Mouse (Mus musculus) limb, embryonic 12.5 days (tissue): ENCODE data around the gene Btnl1. TPM values are rescaled to one million over a fixed set of nuclear protein-coding genes. Genes with fewer than 3 reads are reported as not detected.
A peak's percentile ranks its signal among the peaks of the same experiment; 100 is the strongest.

Source experiments
- ATAC-seq: fragments of 200-750 bp; cut with Nextera tagmentation; 2 replicates; pipeline ENCODE4 v1.8.0; 2017; ENCODE audit warnings: low read depth, moderate TSS enrichment; ENCODE audit not compliant: insufficient number of reproducible peaks, insufficient read depth, low FRiP score, low TSS enrichment
- H3K27ac ChIP-seq: fragments of 300-500 bp; sonication (generic); 2 replicates; pipeline ENCODE4 v1.5.1; 2016; ENCODE audit warnings: mild to moderate bottlenecking, moderate library complexity
- H3K27me3 ChIP-seq: fragments of 300-500 bp; sonication (generic); 2 replicates; pipeline ENCODE4 v1.6.1; 2016; ENCODE audit warnings: mild to moderate bottlenecking, moderate library complexity
- H3K36me3 ChIP-seq: fragments of 300-500 bp; sonication (generic); 2 replicates; pipeline ENCODE4 v1.6.1; 2016; ENCODE audit warnings: mild to moderate bottlenecking, moderate library complexity
- H3K4me1 ChIP-seq: fragments of 300-500 bp; sonication (generic); replicated peaks from 2 replicates; pipeline ENCODE4 v1.6.1; 2016
- H3K4me2 ChIP-seq: fragments of 300-500 bp; sonication (generic); 2 replicates; pipeline ENCODE4 v1.6.1; 2016; ENCODE audit warnings: mild to moderate bottlenecking, moderate library complexity
- H3K4me3 ChIP-seq: fragments of 300-500 bp; sonication (generic); replicated peaks from 2 replicates; pipeline ENCODE4 v1.5.1; 2016; ENCODE audit warnings: mild to moderate bottlenecking
- H3K9ac ChIP-seq: fragments of 300-500 bp; sonication (generic); replicated peaks from 2 replicates; pipeline ENCODE4 v1.6.1; 2016; ENCODE audit warnings: mild to moderate bottlenecking, moderate library complexity
- H3K9me3 ChIP-seq: fragments of 300-500 bp; sonication (generic); 2 replicates; pipeline ENCODE4 v1.6.1; 2016; ENCODE audit warnings: mild to moderate bottlenecking, moderate library complexity
- WGBS: fragments of 180-500 bp; shearing (Covaris S2); methylation state at CpG from one replicate; pipeline ENCODE4 v1.1.7; 2016; 5-methylcytosine and 5-hydroxymethylcytosine counted together
- polyA plus RNA-seq: library from polyadenylated mRNA; unstranded; fragments of >200 nt; fragmentation: Nextera tagmentation; extraction: Ambion mirVana; gene quantifications from 2 replicates; pipeline ENCODE4 v1.2.1, GENCODE M21; 2016

Btnl1 gene
- polyA plus RNA-seq, 1 experiment from 2014 or later, result not detected

DNA sequence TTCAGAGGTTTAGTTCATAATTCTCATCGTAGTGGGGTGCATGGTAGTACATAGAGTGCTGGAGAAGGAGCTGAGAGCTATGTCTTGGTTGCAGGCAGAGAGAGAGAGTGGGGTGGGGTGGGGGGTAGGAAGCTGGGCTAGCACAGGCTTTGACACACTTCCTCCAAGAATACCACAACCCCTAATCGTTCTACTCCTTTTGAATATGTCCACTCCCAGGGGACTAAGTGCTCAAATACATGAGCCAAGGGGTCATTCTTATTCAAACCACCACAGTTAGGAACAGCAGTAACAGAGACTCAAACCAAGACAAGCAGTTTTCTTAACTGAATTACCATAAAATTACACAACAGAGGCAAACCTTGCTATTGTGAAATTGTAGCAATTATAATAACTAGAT is 9.7 kb downstream of the Btnl1 start:
- Histone ChIP-seq H3K9me3 (no peaks in the 10 kb centered on the region), H3K4me3 (no peak overlapping the region), H3K27me3 (peaks cover 6% of the 10 kb centered on the region), H3K4me2 (no peak overlapping the region), H3K9ac (no peak overlapping the region), H3K36me3 (no peaks in the 10 kb centered on the region), H3K27ac (no peak overlapping the region), H3K4me1 (no peaks in the 10 kb centered on the region)
- 76% methylated on average over 2 of the region's 2 CpGs for WGBS
- ATAC-seq, result no peak

DNA sequence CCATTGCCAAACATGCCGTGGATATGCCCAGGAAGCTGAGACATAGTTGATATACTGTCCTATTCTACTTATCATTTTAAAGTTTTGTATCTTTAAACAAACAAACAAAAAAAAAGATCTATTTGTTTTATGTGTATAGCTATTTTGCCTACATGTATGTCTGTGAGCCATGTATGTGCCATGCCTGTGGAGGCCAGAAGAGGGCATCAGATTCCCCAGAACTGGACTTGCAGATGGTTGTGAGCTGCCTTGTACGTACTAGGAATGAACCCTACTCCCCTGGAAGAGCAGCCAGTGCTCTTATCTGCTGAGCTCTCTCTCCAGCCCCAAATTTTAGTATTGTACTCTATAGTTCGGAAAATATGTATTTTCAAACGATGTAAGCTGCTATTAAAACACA is 11.6 kb downstream of the Btnl1 start:
- WGBS, result 39% methylated on average over 4 of the region's 4 CpGs
- H3K4me1 ChIP-seq, result peaks cover 3% of the 10 kb centered on the region; the same call in 1 of the 2 replicates
- H3K9me3 ChIP-seq, result no peaks in the 10 kb centered on the region
- peaks cover 15% of the 10 kb centered on the region for H3K27me3 ChIP-seq
- no peak overlapping the region for H3K4me3 ChIP-seq
- H3K9ac ChIP-seq, result no peak overlapping the region
- H3K4me2 ChIP-seq, result no peak overlapping the region
- ATAC-seq, result no peak
- no peaks in the 10 kb centered on the region for H3K36me3 ChIP-seq
- H3K27ac ChIP-seq, result no peak overlapping the region

DNA sequence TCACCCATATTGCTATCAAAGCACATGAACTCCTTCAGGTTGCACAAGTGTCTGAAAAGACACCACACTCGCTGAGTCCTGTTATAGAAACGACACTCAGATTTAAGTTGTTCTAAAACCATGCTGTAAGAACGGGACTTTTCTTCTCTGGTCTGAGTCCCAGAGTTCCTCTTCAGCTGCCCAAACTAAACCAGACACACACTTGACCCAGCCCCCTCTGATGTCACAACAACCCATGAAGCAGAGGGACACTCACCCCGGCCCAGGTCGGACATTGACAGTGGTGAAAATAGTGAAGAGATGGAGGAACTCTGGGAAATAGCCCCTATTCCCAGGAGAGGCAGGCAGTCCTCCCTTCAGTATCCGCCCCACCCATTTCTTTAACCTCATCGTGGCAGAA is 14.6 kb downstream of the Btnl1 start:
- H3K9me3 ChIP-seq, result no peaks in the 10 kb centered on the region
- H3K4me3 ChIP-seq, result peak overlapping the region; percentile 41; the same call in 1 of the 2 replicates
- ATAC-seq, result no peak
- peaks cover 3% of the 10 kb centered on the region; the same call in 1 of the 2 replicates for H3K4me1 ChIP-seq
- H3K27me3 ChIP-seq, result peaks cover 15% of the 10 kb centered on the region
- H3K9ac ChIP-seq, result no peak overlapping the region
- H3K4me2 ChIP-seq, result 0 out of 2 replicates have a peak overlapping the region, but pooled peaks have one; percentile 62
- no peaks in the 10 kb centered on the region for H3K36me3 ChIP-seq
- WGBS, result 73% methylated on average over 7 of the region's 7 CpGs
- H3K27ac ChIP-seq, result no peak overlapping the region

DNA sequence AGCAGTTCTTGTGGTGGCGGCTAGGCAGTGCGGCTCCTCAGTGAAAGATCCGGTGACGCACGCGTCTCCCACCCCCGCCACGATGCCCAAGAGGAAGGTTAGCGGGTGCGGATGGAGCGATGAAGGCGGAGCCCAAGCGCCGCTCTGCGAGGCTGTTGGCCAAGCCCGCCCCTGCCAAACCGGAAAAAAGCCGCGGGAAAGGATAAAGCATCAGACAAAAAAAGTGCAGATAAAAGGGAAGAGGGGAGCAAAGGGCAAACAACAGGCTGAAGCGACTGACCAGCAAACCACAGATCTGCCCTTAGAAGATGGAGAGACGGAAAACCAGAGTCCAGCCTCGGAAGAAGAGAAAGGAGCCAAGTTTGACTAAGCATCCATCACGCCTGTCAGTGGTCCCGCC is 15.4 kb downstream of the Btnl1 start:
- peak overlapping the region; percentile 62 for H3K4me2 ChIP-seq
- 5% methylated on average over 24 of the region's 24 CpGs for WGBS
- H3K27me3 ChIP-seq, result peaks cover 15% of the 10 kb centered on the region
- H3K36me3 ChIP-seq, result no peaks in the 10 kb centered on the region
- H3K4me1 ChIP-seq, result peaks cover 3% of the 10 kb centered on the region; the same call in 1 of the 2 replicates
- no peak overlapping the region; the same call in 1 of the 2 replicates for H3K9ac ChIP-seq
- peak overlapping the region; percentile 41 for H3K4me3 ChIP-seq
- no peaks in the 10 kb centered on the region for H3K9me3 ChIP-seq
- peak; percentile 59; the same call in 1 of the 2 replicates for ATAC-seq
- H3K27ac ChIP-seq, result no peak overlapping the region

DNA sequence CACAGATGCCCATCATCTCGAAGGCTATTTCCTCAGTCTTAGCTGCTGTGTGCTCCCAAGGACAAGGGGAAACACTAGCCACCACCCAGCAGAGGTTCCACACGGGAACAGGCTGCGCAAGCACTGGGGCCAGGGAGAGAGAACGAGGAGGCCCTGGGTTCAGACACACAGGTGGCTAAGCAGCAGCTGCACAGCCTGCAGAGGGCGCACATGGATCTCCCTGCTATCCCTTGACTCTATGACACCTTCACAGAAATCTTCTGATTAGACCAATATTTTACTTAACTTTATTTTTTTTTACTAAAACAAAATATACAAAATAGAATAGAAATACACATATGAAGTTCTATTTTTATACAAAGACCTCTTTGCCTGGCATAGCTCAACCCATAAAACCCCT is 20.4 kb downstream of the Btnl1 start:
- 72% methylated on average over 5 of the region's 5 CpGs for WGBS
- no peak overlapping the region for H3K27ac ChIP-seq

DNA sequence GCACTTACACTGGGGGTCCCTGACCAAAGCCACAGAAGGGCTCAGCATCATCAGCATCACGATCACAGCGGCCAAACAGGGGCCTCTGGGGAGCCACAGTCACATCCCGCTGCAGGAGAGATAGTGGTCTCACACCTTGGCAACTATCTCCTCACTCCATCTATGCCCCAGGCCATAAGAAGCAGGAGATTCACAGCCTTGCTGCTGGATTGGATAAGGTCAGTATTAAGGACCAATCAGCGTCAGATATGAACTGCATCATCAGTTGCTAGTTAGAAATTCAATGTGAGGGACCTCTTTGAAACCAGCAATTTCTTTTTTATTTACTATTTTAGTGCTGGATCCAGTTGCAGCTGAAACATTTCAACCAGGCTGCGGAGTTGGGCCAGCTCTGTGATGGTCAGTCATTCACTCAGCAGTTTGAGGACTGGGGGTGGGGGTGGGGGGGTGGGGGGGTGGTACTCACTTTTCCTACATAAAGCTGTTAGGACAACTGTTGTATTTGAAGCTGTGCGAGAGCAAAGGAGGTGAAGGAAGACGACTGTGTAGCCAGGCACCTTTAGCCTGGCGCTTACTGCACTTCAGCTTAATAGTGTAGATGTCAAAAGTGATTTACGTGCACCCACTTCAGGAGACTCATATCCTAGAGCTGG is 21.3 kb downstream of the Btnl1 start:
- H3K9me3 ChIP-seq, result no peaks in the 10 kb centered on the region
- H3K4me3 ChIP-seq, result peak overlapping the region; percentile 55
- H3K27me3 ChIP-seq, result peaks cover 5% of the 10 kb centered on the region; the same call in 1 of the 2 replicates
- WGBS, result 15% methylated on average over 9 of the region's 9 CpGs
- peak overlapping the region; percentile 75; the same call in 1 of the 2 replicates for H3K9ac ChIP-seq
- peak; percentile 82 for ATAC-seq
- H3K36me3 ChIP-seq, result no peaks in the 10 kb centered on the region
- no peak overlapping the region; the same call in 1 of the 2 replicates for H3K27ac ChIP-seq
- H3K4me1 ChIP-seq, result no peaks in the 10 kb centered on the region
- H3K4me2 ChIP-seq, result peak overlapping the region; percentile 63

More for the DNA sequence above, 20.4 kb downstream of the Btnl1 start:
- no peak overlapping the region for H3K4me3 ChIP-seq
- ATAC-seq, result no peak
- H3K4me2 ChIP-seq, result no peak overlapping the region
- no peaks in the 10 kb centered on the region for H3K4me1 ChIP-seq
- no peaks in the 10 kb centered on the region for H3K9me3 ChIP-seq
- peaks cover 7% of the 10 kb centered on the region; the same call in 1 of the 2 replicates for H3K27me3 ChIP-seq
- H3K36me3 ChIP-seq, result no peaks in the 10 kb centered on the region
- H3K9ac ChIP-seq, result no peak overlapping the region

DNA sequence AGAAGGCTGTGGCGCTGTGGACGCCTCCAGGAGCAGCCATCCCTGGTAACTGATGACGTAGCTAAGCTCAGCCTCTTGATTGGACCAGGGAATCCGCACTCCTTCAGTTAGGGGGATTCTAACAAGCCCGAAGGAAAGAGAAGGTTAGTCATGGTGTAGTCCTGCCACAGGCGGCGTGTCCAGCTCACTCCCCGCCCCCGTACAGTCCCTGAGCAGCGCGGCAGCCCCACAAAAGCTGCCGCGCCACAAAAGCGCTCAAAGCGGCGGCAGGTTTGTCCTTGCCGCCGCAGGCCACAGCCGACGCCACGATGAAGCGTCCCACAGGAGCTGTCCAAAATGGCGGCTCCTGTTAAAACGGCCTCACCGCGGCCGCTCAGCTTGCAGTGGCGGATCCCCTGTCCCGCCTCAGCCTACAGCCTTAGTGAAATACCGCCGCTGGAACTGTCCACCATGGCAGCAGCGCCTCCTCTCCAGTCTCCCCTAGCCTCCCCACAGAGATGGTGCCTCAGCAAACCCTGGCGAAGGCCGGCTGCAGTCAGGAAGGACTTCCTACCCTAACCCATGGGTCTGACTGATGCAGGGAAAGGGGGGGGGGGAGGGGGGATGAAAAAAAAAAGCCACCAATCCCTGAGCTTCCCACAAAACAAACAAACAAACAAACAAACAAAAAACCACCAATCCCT is 21.9 kb downstream of the Btnl1 start, which contains the start of gene BC051142:
BC051142 (plus strand) TSS at position 110 of the 683 bp plus-strand sequence.
- 7% methylated on average over 34 of the region's 34 CpGs for WGBS
- peak; percentile 93 for ATAC-seq
- Histone ChIP-seq H3K27me3 (peaks cover 5% of the 10 kb centered on the region; the same call in 1 of the 2 replicates), H3K4me2 (peak within 1 kb of the TSS; percentile 63), H3K9ac (peak within 1 kb of the TSS; percentile 75), H3K4me1 (no peaks in the 10 kb centered on the region), H3K27ac (peak within 1 kb of the TSS; percentile 86), H3K36me3 (no peaks in the 10 kb centered on the region), H3K4me3 (peak within 1 kb of the TSS; percentile 55), H3K9me3 (no peaks in the 10 kb centered on the region)

DNA sequence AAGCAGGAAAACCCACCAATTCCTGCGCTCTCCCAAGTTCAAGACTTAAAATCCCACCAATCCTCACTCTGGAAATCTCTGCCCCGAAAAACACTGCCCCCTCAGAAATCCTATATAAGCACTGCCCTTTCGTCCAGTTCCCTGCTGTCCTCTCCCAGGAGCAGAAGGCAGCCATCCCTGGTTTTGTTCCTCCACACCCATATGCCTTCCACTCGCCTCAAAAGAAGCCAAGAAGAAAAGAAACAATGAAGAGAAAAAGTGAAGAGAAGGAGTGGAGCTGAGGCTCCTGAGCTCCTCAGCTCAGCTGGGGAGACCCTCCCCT is 22.4 kb downstream of the Btnl1 start:
- WGBS, result 53% methylated on average over 4 of the region's 4 CpGs
- Histone ChIP-seq H3K27ac (no peak overlapping the region), H3K36me3 (no peaks in the 10 kb centered on the region)

DNA sequence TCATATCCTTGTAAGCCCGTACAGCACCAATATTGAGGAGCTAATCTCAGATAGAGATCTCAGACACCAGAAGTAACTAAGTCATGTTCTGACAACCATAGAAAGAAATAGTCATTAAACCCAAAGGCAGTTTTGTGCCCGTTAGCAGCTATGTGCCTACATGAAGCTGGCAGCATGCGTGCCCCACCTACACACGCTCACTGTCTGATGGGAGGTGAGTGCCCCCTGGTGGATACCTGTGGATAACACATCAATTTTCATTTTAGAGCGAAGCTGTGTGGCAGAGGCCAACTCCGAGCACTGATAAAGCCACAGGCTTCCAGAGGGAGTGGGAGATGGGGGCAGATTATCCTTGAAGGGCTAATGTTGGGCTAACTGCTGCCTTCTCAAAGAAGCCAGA is 34.2 kb downstream of the Btnl1 start:
- H3K27me3 ChIP-seq, result peaks cover 10% of the 10 kb centered on the region; the same call in 1 of the 2 replicates
- H3K4me1 ChIP-seq, result no peaks in the 10 kb centered on the region
- no peaks in the 10 kb centered on the region for H3K36me3 ChIP-seq
- H3K9me3 ChIP-seq, result no peaks in the 10 kb centered on the region
- H3K27ac ChIP-seq, result no peak overlapping the region
- no peak overlapping the region for H3K4me3 ChIP-seq
- no peak overlapping the region for H3K9ac ChIP-seq
- no peak overlapping the region for H3K4me2 ChIP-seq
- no peak for ATAC-seq
- WGBS, result 23% methylated on average over 6 of the region's 6 CpGs

More for the DNA sequence above, 22.4 kb downstream of the Btnl1 start:
- Histone ChIP-seq H3K9ac (peak overlapping the region; percentile 75; the same call in 1 of the 2 replicates), H3K9me3 (no peaks in the 10 kb centered on the region), H3K4me1 (no peaks in the 10 kb centered on the region), H3K4me2 (peak overlapping the region; percentile 63), H3K27me3 (peaks cover 5% of the 10 kb centered on the region; the same call in 1 of the 2 replicates), H3K4me3 (peak overlapping the region; percentile 55)
- ATAC-seq, result no peak

DNA sequence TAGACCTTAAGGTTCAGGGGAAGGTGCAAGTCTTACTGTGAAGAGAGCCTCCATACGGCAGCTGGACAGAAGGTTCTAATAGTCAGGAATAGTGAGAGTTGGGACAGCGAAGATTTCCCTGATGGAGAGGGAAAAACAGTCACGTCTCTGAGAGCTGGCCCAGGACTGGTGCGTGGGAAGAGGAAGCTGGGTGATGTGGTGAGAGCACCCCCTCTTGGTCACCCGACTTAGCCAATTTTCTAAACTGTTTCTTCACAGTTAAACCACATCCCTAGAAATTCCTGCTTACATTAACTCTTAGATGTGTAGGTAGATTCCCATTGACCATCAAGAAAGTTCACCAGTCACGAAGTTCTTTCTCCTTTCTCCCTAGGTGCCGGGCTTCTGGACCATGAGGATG is 43.1 kb downstream of the Btnl1 start:
- Histone ChIP-seq H3K4me1 (no peaks in the 10 kb centered on the region), H3K4me2 (no peak overlapping the region), H3K36me3 (no peaks in the 10 kb centered on the region), H3K9me3 (no peaks in the 10 kb centered on the region), H3K27ac (no peak overlapping the region), H3K27me3 (no peaks in the 10 kb centered on the region), H3K9ac (no peak overlapping the region), H3K4me3 (no peak overlapping the region)
- ATAC-seq, result no peak
- WGBS, result 70% methylated on average over 7 of the region's 7 CpGs

DNA sequence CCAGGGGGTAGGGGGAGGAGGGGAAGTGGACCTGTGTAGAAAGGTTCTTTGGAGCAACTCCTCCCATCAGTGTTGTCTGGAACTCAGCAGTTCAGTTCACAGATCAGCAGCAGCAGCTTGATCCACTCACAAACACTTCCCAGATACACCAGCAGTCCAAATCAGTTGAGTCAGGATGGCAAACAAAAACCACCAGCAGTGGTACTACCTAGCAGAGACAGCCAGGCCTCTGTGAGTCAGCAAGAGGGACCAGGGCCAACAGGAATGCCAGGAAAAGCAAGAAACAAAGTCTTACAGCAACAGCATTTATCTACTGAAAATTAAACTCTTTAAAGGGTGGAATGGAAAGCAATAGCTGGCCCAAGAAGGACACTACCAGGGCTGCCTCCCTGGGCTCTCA is 50.7 kb downstream of the Btnl1 start:
- Histone ChIP-seq H3K4me2 (no peak overlapping the region), H3K4me1 (no peaks in the 10 kb centered on the region), H3K27ac (no peak overlapping the region), H3K4me3 (no peak overlapping the region), H3K9me3 (no peaks in the 10 kb centered on the region), H3K36me3 (no peaks in the 10 kb centered on the region), H3K27me3 (no peaks in the 10 kb centered on the region), H3K9ac (no peak overlapping the region)
- ATAC-seq, result no peak
